Mouse (Mus musculus): ENCODE results near the gene Rin3.

Rin3 gene

GRCm38 (mm10) chr12:102303867-102304266, 21.0 kb downstream of the Rin3 start:
- no peak for DNase-seq

GRCm38 (mm10) chr12:102305069-102305836, 22.4 kb downstream of the Rin3 start:
- no peak for DNase-seq

GRCm38 (mm10) chr12:102308001-102308456, 25.2 kb downstream of the Rin3 start:
- no peak for DNase-seq

GRCm38 (mm10) chr12:102308457-102309011, 25.7 kb downstream of the Rin3 start:
- DNase-seq, result no peak

- DNase-seq, result no peak
These were observed 26.4 kb downstream of the Rin3 start for GRCm38 (mm10) chr12:102309099-102309799.

- no peak for DNase-seq
These were observed 26.9 kb downstream of the Rin3 start for GRCm38 (mm10) chr12:102309800-102310195.

GRCm38 (mm10) chr12:102310261-102310660, 27.4 kb downstream of the Rin3 start:
- DNase-seq, result no peak

- DNase-seq, result no peak
These were observed 28.6 kb downstream of the Rin3 start for GRCm38 (mm10) chr12:102311454-102311853.

GRCm38 (mm10) chr12:102319150-102319549, 36.3 kb downstream of the Rin3 start:
- no peak for DNase-seq

- no peak for DNase-seq
These were observed 37.1 kb downstream of the Rin3 start for GRCm38 (mm10) chr12:102319899-102320298.

GRCm38 (mm10) chr12:102320322-102320721, 37.5 kb downstream of the Rin3 start:
- DNase-seq, result no peak

- DNase-seq, result no peak
These were observed 38.3 kb downstream of the Rin3 start for GRCm38 (mm10) chr12:102321064-102321728.

- DNase-seq, result no peak
These were observed 39.0 kb downstream of the Rin3 start for GRCm38 (mm10) chr12:102321855-102322254.

GRCm38 (mm10) chr12:102323392-102323791, 40.5 kb downstream of the Rin3 start:
- DNase-seq, result no peak

- DNase-seq, result no peak
These were observed 41.5 kb downstream of the Rin3 start for GRCm38 (mm10) chr12:102324156-102324885.

- no peak for DNase-seq
These were observed 42.0 kb downstream of the Rin3 start for GRCm38 (mm10) chr12:102324886-102325220.

- no peak for DNase-seq
These were observed 44.0 kb downstream of the Rin3 start for GRCm38 (mm10) chr12:102326753-102327340.

GRCm38 (mm10) chr12:102327525-102327924, 44.7 kb downstream of the Rin3 start:
- no peak for DNase-seq

- no peak for DNase-seq
These were observed 45.2 kb downstream of the Rin3 start for GRCm38 (mm10) chr12:102328090-102328489.

- no peak for DNase-seq
These were observed 47.3 kb downstream of the Rin3 start for GRCm38 (mm10) chr12:102330188-102330587.

GRCm38 (mm10) chr12:102330731-102331130, 47.9 kb downstream of the Rin3 start:
- no peak for DNase-seq

GRCm38 (mm10) chr12:102333101-102333500, 50.3 kb downstream of the Rin3 start:
- no peak for DNase-seq
